Mouse (Mus musculus) MN1 (cell line): Measurements from ENCODE around the gene Zfp326.
A peak's percentile ranks its signal among the peaks of the same experiment; 100 is the strongest.

Source experiments
- DNase-seq: peaks from one replicate; pipeline ENCODE4 v3.0.0-alpha.2; 2016; ENCODE audit warnings: low spot score

Zfp326 gene

GRCm38 (mm10) chr5:105867427-105867826, 8.9 kb upstream of the Zfp326 start:
- peak; percentile 23 for DNase-seq

DNA sequence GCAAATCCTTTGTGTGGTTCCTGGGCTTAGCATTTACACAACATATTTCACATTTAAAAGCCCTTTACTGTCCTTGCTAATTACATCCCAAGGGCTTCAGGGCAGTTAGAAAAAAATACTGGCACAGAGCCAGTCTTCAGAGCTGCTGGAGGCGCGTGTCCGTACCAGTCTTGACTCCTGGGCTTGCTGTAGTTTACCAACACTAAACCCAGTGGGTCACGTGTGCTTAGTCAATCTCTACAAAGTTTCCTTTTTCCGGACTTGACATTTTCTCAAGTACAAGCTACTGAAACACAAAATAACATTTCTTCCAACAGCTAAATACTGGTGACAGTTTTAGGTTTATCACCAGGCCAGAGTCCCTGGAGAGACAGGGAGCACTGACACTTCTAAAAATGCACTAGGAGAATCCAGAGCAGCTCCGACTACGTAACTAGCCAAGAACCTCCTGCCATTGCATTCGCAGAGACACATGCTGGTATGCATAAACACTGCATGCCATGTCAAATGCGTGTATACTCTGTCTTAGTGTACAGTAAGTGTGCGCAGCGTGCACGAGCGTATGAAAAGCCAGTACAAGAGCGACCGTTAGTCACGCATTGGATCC, 8.4 kb upstream of the Zfp326 start:
- peak; percentile 76 for DNase-seq

DNA sequence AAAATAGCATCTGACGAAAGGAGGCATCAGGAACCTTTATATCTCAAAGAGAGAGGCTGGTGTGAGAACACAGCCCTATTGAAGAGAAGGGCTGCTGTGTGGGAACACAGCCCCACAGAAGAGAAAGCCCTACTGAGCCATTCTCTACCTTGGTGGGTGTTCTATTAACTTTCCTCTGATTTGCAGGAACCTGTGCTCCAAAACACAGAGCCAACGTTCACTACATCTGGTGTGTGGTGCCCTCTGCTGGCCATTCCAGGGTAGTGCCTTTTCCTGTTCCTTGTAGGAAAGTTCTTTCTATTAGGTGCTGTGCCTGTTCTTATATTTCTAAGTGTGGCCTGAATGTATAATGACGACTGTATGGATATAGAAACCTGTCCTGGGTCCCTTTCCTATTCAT, 7.8 kb upstream of the Zfp326 start:
- DNase-seq: peak; percentile 83

GRCm38 (mm10) chr5:105869739-105870138, 6.6 kb upstream of the Zfp326 start:
- no peak for DNase-seq

GRCm38 (mm10) chr5:105871140-105871539, 5.2 kb upstream of the Zfp326 start:
- DNase-seq: no peak

DNA sequence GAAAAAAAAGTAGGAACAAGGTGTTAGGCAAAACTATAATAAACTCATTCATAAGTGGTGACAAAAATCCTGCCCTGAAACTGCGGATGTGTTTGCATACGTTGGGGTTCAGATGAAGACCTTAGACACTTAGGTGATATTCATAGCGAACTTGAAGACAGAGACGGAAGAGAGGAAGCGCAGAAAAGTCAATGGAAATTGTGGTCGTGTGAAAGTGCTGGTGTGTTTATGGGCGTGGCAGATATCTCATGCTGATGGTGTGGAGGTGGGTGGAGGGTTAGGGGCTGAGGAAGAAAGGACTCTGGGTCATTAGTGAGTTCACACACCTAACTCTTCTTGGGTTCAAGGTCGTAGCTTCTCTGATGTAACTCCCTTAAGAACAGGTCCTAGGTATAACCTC, 4.2 kb upstream of the Zfp326 start:
- DNase-seq: no peak

- no peak for DNase-seq
These were observed 3.4 kb upstream of the Zfp326 start for GRCm38 (mm10) chr5:105872916-105873315.

GRCm38 (mm10) chr5:105873774-105874173, 2.6 kb upstream of the Zfp326 start:
- no peak for DNase-seq

DNA sequence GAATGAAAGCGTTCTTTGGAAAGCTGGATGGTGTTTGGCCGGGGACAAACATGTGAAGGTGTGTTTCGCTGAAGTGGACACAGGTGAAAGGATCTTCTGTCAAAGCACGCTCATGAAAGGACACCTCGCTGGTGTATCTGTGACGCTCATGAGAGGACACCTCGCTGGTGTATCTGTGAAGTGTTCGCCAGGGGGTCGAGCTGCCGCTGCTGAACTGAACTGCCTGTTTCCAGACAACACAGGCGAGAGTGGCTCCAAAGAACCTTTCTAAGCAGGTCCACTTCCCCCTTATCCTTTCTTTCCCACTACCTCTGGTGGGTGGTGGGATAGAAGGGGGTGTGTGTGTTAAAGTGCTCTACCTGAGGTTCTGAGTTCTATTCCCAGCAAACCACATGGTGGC, 1.9 kb upstream of the Zfp326 start:
- no peak for DNase-seq

DNA sequence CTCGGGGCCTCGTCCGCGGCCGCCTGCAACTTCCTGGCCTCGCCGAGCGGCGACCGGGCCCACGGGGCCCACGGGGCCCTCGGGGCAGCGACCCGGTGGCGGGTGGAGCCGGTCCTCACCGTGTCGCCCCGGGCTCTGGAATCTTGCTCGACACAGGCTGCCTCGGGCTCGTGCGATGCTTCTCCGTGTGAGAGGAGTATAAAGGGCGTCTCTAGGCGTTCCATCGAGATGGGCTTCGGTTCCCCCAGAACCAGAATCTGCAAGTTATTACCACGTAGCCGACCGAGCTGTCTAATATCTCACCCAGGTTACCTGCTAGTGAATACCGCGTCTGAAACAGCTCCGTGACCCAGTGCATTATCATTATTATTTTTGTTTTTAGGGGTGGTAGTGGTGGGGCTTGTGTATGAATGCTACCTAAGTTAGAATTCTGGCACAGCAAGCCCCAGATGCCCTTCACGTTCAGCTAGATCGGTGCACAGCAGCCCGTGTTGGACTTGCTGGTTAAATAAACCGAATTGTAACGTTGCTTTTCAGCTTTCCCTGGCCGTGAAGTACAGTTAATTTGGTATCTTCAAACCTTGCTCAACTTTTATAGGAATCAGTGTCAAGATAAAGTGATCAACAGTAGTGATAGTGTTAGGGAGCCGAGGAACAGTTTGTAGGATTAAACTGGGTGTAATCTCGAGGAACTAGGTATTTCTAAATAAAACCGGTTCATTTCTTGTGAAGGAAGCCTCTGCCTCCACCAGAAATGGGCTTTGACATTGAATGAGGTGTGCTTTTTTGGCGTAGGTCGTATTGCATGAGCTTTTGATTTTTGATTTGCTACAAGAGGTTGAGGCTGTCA, 785 bp downstream of the Zfp326 start:
- peak; percentile 36 for DNase-seq

- DNase-seq: no peak
These were observed 11.0 kb downstream of the Zfp326 start for GRCm38 (mm10) chr5:105887317-105887716.

- DNase-seq: no peak
These were observed 21.8 kb downstream of the Zfp326 start for GRCm38 (mm10) chr5:105898161-105898560.

DNA sequence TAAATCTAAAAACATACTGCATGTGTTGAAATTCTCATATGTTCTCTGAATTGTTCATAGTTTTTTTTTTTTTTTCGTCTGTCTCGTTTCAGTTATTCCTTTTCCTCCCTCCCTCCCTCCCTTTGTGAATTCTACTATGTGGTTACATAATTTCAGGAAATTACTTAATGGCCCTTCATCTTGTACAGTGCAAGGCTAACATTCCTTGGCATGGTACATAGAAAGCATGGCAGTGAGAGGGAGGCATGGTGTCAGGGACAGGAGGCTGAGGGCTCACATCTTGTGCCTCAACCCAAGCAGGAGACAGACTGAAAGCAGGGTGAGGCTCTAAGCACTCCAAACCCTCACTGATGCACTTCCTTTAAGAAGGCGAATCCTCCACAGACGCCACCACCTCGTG, 32.8 kb downstream of the Zfp326 start:
- no peak for DNase-seq

- no peak for DNase-seq
These were observed 33.3 kb downstream of the Zfp326 start for GRCm38 (mm10) chr5:105909671-105910070.

DNA sequence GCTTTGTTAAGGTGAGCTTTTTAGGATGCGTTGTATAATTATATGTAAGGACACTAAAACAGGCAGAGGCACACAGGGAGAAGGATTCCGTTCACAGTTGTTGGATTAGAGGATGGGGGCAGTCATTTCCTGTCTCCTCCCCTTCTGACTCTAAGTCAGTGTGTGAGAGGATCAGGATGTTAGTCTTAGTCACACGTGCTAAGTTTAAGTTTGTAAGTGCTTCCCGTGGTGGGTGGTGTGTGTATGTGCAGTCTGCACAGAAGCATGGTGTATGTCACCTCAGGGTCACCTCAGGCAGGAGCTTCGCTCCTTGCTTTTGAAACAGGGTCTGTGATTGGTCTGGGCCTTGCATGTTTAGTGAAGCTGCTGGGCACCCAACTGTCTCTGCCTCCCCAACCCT, 35.1 kb downstream of the Zfp326 start:
- no peak for DNase-seq

DNA sequence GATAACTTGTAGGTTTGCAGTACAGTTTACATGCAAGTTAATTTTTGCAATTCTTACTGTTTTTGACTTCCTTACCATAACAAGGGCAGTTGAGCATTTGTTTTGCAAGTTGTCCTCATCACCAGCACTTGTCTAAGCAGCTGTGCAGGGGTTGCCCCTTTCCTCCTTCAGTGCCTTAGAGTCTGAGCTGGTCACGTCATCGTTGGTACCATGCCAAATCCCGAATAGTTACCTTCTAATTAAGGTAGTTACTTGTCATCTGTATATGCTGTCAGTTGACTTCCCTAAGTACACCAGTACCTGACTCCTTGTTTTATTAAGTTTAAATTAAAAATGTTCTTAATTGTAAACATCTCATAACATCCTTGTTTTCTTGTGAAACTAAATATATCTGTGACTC, 41.0 kb downstream of the Zfp326 start:
- no peak for DNase-seq

GRCm38 (mm10) chr5:105918289-105918688, 41.9 kb downstream of the Zfp326 start:
- no peak for DNase-seq

GRCm38 (mm10) chr5:105922818-105923487, 46.6 kb downstream of the Zfp326 start:
- DNase-seq: no peak

GRCm38 (mm10) chr5:105924347-105924746, 48.0 kb downstream of the Zfp326 start:
- no peak for DNase-seq

DNA sequence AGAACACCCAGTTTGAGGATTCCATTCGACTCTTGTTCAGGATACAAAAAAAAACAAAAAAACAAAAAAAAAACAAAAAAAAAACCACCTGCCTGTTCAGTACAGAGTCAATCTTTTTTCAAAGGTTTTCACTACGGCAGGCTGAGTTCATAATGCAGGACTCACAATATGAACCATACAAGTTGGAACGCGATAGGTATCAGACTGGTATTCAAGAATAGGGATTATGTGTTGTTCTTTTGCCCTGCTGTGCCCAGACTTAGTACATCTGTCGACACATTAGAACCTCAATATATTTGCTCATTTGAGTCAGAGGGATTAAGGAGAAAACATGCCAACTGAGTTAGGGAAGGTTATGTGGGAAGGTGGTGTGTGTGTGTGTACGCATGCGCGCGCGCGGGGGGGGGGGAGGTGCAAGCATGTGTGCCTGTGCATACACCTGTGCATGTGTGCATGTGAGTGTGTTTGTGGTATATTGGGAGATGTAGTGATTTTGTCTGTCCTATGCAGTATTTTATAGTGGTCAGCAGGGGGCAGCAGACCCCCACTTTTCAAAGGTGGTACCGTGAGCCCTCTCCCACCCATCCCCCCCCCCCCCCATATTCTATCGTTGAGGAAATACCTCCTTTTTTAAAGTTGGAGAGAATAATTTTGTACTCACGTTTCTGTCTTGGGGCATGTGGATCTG, 49.3 kb downstream of the Zfp326 start:
- DNase-seq: no peak

DNA sequence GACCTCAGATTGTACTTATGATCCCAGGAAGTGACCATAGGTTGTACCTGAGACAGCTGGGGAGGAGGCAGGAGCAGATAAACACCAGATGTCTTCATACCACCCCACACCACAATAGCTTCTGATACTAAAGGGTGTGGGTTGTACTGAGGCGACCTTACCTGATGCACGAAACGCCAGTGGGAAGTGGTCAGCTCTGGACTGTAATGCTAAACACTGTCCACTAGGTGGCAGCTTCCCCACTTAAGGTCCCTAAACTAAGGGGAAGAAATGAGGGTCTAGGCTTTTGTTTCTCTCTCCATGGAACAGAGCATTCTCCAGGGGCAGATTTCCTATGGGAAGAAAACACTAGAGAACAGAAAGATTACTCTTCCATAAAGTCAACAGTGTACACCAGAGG, 53.9 kb downstream of the Zfp326 start:
- no peak for DNase-seq

GRCm38 (mm10) chr5:105932392-105932791, 56.0 kb downstream of the Zfp326 start:
- DNase-seq: no peak

DNA sequence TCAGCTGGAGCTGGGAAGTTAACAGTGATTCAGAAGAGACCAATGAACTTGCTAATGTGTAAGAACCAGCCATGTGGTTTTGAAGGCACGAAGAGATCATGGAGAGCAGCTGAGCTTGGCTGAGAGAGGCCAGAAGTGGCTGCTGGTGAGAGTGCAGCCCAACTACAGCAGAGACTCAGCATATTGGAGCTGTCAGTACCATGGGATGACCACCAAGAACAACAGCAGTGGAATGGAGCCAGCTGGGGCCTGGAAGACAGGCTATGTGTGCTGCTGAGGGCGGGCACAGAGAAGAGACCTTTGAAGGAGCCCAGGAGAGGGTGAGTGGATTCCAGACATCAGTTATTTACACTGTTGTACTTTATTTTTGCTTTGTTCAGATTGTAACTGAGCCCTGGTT, 65.6 kb downstream of the Zfp326 start:
- DNase-seq: no peak
